Mouse (Mus musculus) hindbrain, embryonic 12.5 days (tissue): ENCODE results near the gene Cks1b. TPM values are rescaled to one million over a fixed set of nuclear protein-coding genes. Genes with fewer than 3 reads are reported as not detected.

ENCODE experiments used
- ATAC-seq: fragments of 200-750 bp; cut with Nextera tagmentation; 2 replicates; pipeline ENCODE4 v1.8.0; 2017; ENCODE audit warnings: moderate TSS enrichment; ENCODE audit not compliant: low FRiP score
- H3K27ac ChIP-seq: fragments of 300-500 bp; sonication (generic); 2 replicates; pipeline ENCODE4 v1.5.1; 2016; ENCODE audit warnings: mild to moderate bottlenecking
- H3K27me3 ChIP-seq: fragments of 300-500 bp; sonication (generic); 2 replicates; pipeline ENCODE4 v1.6.1; 2016; ENCODE audit warnings: mild to moderate bottlenecking
- H3K36me3 ChIP-seq: fragments of 300-500 bp; sonication (generic); 2 replicates; pipeline ENCODE4 v1.6.1; 2016; ENCODE audit warnings: mild to moderate bottlenecking
- H3K4me1 ChIP-seq: fragments of 300-500 bp; sonication (generic); 2 replicates; pipeline ENCODE4 v1.6.1; 2016
- H3K4me2 ChIP-seq: fragments of 300-500 bp; sonication (generic); replicated peaks from 2 replicates; pipeline ENCODE4 v1.6.1; 2016; ENCODE audit warnings: mild to moderate bottlenecking
- H3K4me3 ChIP-seq: fragments of 300-500 bp; sonication (generic); 2 replicates; pipeline ENCODE4 v1.5.1; 2016; ENCODE audit warnings: mild to moderate bottlenecking
- H3K9ac ChIP-seq: fragments of 300-500 bp; sonication (generic); 2 replicates; pipeline ENCODE4 v1.6.1; 2016; ENCODE audit warnings: mild to moderate bottlenecking, moderate library complexity
- H3K9me3 ChIP-seq: fragments of 300-500 bp; sonication (generic); replicated peaks from 2 replicates; pipeline ENCODE4 v1.6.1; 2016; ENCODE audit warnings: mild to moderate bottlenecking
- WGBS: fragments of 180-500 bp; shearing (Covaris S2); methylation state at CpG from one replicate; pipeline ENCODE4 v1.1.7; 2016; 5-methylcytosine and 5-hydroxymethylcytosine counted together
- polyA plus RNA-seq: library from polyadenylated mRNA; unstranded; fragments of >200 nt; fragmentation: Nextera tagmentation; extraction: Ambion mirVana; gene quantifications from 2 replicates; pipeline ENCODE4 v1.2.1, GENCODE M21; 2016

Gene Cks1b
- polyA plus RNA-seq, 1 experiment from 2014 or later: 274 TPM

GRCm38 (mm10) chr3:89365486-89366414 lies 52.4 kb downstream of the Cks1b start:
- Histone ChIP-seq H3K4me3 (no peak overlapping the region), H3K9me3 (no peaks in the 10 kb centered on the region), H3K9ac (no peak overlapping the region), H3K27ac (no peak overlapping the region), H3K36me3 (no peaks in the 10 kb centered on the region), H3K27me3 (0 out of 2 replicates have a peak, but pooled peaks cover 6% of the 10 kb centered on the region), H3K4me1 (no peaks in the 10 kb centered on the region), H3K4me2 (no peak overlapping the region)
- WGBS: 75% methylated on average over 20 of the region's 20 CpGs
- no peak for ATAC-seq

Other genes starting within 250 kb of the Cks1b start
- gene Scamp3, start 240.9 kb downstream of the Cks1b start, polyA plus RNA-seq: 105 and 107 TPM in 2 replicates
- gene Fam189b, start 235.2 kb downstream of the Cks1b start, polyA plus RNA-seq: 33.4 and 34.2 TPM in 2 replicates
- gene Gba, start 215.5 kb downstream of the Cks1b start, polyA plus RNA-seq: 50.3 and 51.3 TPM in 2 replicates
- gene Thbs3, start 203.2 kb downstream of the Cks1b start, polyA plus RNA-seq: 64.5 and 71.3 TPM in 2 replicates
- gene Mtx1, start 191.3 kb downstream of the Cks1b start, polyA plus RNA-seq: 174 and 175 TPM in 2 replicates
- gene Muc1, start 189.3 kb downstream of the Cks1b start, polyA plus RNA-seq: 1.5 and 1.6 TPM in 2 replicates
- gene Krtcap2, start 172.4 kb downstream of the Cks1b start, polyA plus RNA-seq: 247 and 271 TPM in 2 replicates
- 27.2 and 29.6 TPM in 2 replicates for gene Trim46, start 172.1 kb downstream of the Cks1b start, polyA plus RNA-seq
- 63.9 and 86.7 TPM in 2 replicates for gene Dpm3, start 159.0 kb downstream of the Cks1b start, polyA plus RNA-seq
- 44.9 and 46.8 TPM in 2 replicates for gene Slc50a1, start 147.8 kb downstream of the Cks1b start, polyA plus RNA-seq
- 14.3 and 15.4 TPM in 2 replicates for gene Efna1, start 137.2 kb downstream of the Cks1b start, polyA plus RNA-seq
- gene Efna3, start 95.4 kb downstream of the Cks1b start, polyA plus RNA-seq: 21.7 and 22.2 TPM in 2 replicates
- gene Efna4, start 80.4 kb downstream of the Cks1b start, polyA plus RNA-seq: 20.5 and 21.4 TPM in 2 replicates
- 40.3 and 41.9 TPM in 2 replicates for gene Adam15, start 68.4 kb downstream of the Cks1b start, polyA plus RNA-seq
- 0.12 and 0.29 TPM in 2 replicates for gene Dcst2, start 56.4 kb downstream of the Cks1b start, polyA plus RNA-seq
- 0.71 and 0.76 TPM in 2 replicates for gene Dcst1, start 53.1 kb downstream of the Cks1b start, polyA plus RNA-seq
- 0.74 and 0.80 TPM in 2 replicates for gene Zbtb7b, start 23.6 kb downstream of the Cks1b start, polyA plus RNA-seq
- gene Lenep, start 15.6 kb downstream of the Cks1b start, polyA plus RNA-seq: 1.0 and 1.5 TPM in 2 replicates
- gene Flad1, start 6.5 kb downstream of the Cks1b start, polyA plus RNA-seq: 36.1 and 36.9 TPM in 2 replicates
- gene Shc1, start 60 bp upstream of the Cks1b start, polyA plus RNA-seq: 54.8 and 61.2 TPM in 2 replicates
- 63.8 and 66.1 TPM in 2 replicates for gene Pygo2, start 11.8 kb upstream of the Cks1b start, polyA plus RNA-seq
- 25.3 and 26.2 TPM in 2 replicates for gene Pbxip1, start 18.3 kb upstream of the Cks1b start, polyA plus RNA-seq
- gene Pmvk, start 36.2 kb upstream of the Cks1b start, polyA plus RNA-seq: 73.5 and 74.5 TPM in 2 replicates
- 4.0 and 4.2 TPM in 2 replicates for gene Kcnn3, start 101.8 kb upstream of the Cks1b start, polyA plus RNA-seq